Mouse (Mus musculus): ENCODE data around the gene Olfr1336.
"Not testable (repeated sequence)": the region's sequence is repeated elsewhere in the genome, so short reads cannot be mapped to it uniquely, and the experiment has no call there.

Gene Olfr1336

DNA sequence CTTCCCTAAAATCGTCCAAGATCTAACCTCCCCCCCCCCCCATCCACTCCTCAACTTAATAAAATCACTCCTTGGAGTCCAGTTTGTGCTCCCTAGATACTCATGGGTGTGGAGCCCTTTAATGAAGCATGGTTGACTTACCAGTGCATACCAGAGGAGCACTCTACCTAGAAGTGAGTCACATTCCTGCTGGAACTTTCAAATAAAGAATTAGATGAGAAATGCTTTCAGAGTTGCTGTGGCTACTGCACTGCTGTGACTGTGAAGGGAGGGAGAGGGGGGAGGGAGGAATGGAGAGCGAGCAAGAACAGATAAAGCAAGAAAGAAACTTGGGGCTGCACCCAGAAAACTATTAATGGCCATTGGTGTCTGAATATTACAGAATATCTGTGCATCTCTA, 14.8 kb upstream of the Olfr1336 start:
- H3K4me3 ChIP-seq (replicated peaks; ENCODE audit: low read length), result no peak overlapping the region

DNA sequence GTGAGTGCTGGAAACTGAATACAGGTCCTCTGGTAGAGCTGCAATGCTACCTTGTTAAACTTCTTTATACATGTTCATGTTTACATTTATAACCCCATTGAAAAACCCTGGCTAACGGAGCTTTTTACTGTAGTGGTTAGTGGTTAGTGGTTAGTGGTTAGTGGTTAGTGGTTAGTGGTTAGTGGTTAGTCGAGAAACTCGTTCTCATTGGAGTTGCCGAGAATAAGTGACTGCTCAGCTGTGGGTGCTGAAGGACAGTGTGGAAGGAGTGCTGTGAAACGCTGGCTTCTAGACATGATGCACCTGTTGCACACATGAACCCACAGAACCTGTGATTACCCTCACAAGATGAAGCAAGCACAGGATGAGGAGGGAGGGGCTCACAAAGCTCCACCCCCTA, 8.2 kb upstream of the Olfr1336 start:
- TF ChIP-seq NANOG (IDR thresholded peaks at IDR 0.05; ENCODE audit: borderline replicate concordance, low read length) (no peak), CTCF (conservative IDR thresholded peaks at IDR 0.05; ENCODE audit: low read length) (no peak), POU5F1 (IDR thresholded peaks at IDR 0.05; ENCODE audit: borderline replicate concordance, low read length) (no peak)

More for the DNA sequence above, 14.8 kb upstream of the Olfr1336 start:
- H3K27me3 ChIP-seq (ENCODE audit: insufficient read depth, low read length), result peaks cover 16% of the 10 kb centered on the region
- TF ChIP-seq POU5F1 (IDR thresholded peaks at IDR 0.05; ENCODE audit: borderline replicate concordance, low read length) (no peak), CTCF (conservative IDR thresholded peaks at IDR 0.05; ENCODE audit: low read length) (no peak), NANOG (IDR thresholded peaks at IDR 0.05; ENCODE audit: borderline replicate concordance, low read length) (no peak)
- no peaks in the 10 kb centered on the region for H3K36me3 ChIP-seq (ENCODE audit: insufficient read depth, low read length)
- H3K9me3 ChIP-seq (ENCODE audit: low read length), result no peaks in the 10 kb centered on the region
- peaks cover 11% of the 10 kb centered on the region for H3K4me1 ChIP-seq (replicated peaks; ENCODE audit: low read depth, low read length)

DNA sequence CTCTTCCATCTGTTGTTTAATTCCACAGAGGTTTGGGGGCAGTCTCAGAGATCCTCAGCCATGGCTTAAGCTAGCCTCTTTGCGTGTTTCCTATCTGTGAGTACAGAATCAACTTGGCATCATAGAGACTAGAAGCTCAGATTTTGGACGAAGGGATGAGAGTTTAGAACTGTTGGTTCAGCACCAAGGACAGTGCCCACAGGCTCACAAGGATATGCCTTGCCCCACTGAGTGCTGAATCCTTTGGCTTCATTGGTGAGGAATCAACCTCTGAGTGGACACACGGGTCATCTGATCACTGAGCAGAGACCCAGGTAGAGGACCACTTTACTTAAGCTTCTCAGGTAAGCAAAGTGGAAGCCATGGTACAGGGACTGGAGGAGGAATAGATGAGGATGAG, 431 bp downstream of the Olfr1336 start:
- Histone ChIP-seq H3K4me1 (replicated peaks; ENCODE audit: low read depth, low read length) (no peaks in the 10 kb centered on the region), H3K9me3 (ENCODE audit: low read length) (no peaks in the 10 kb centered on the region)
- no peak for TF ChIP-seq POU5F1 (IDR thresholded peaks at IDR 0.05; ENCODE audit: borderline replicate concordance, low read length)
- no peak for TF ChIP-seq CTCF (conservative IDR thresholded peaks at IDR 0.05; ENCODE audit: low read length)
- no peak for TF ChIP-seq NANOG (IDR thresholded peaks at IDR 0.05; ENCODE audit: borderline replicate concordance, low read length)

More for the DNA sequence above, 8.2 kb upstream of the Olfr1336 start:
- Histone ChIP-seq H3K36me3 (ENCODE audit: insufficient read depth, low read length) (no peaks in the 10 kb centered on the region), H3K4me1 (replicated peaks; ENCODE audit: low read depth, low read length) (no peaks in the 10 kb centered on the region), H3K4me3 (replicated peaks; ENCODE audit: low read length) (no peak overlapping the region), H3K9me3 (ENCODE audit: low read length) (no peaks in the 10 kb centered on the region), H3K27me3 (ENCODE audit: insufficient read depth, low read length) (no peaks in the 10 kb centered on the region)

GRCm38 (mm10) chr7:6466951-6467350, 11.0 kb downstream of the Olfr1336 start, which contains the start of gene Olfr1346:
Gene Olfr1346, plus strand, starts transcription at chr7:6467101.
- no peak for TF ChIP-seq NANOG (IDR thresholded peaks at IDR 0.05; ENCODE audit: borderline replicate concordance, low read length)
- no peak for TF ChIP-seq CTCF (conservative IDR thresholded peaks at IDR 0.05; ENCODE audit: low read length)
- no peak for TF ChIP-seq POU5F1 (IDR thresholded peaks at IDR 0.05; ENCODE audit: borderline replicate concordance, low read length)
- H3K9me3 ChIP-seq (ENCODE audit: low read length), result no peaks in the 10 kb centered on the region

More for the DNA sequence above, 431 bp downstream of the Olfr1336 start:
- H3K36me3 ChIP-seq (ENCODE audit: insufficient read depth, low read length), result no peaks in the 10 kb centered on the region
- no peaks in the 10 kb centered on the region for H3K27me3 ChIP-seq (ENCODE audit: insufficient read depth, low read length)
- H3K4me3 ChIP-seq (replicated peaks; ENCODE audit: low read length), result no peak overlapping the region

GRCm38 (mm10) chr7:6477633-6478032, 21.7 kb downstream of the Olfr1336 start:
- not testable (repeated sequence) for H3K27me3 ChIP-seq (ENCODE audit: insufficient read depth, low read length); H3K4me3 ChIP-seq (replicated peaks; ENCODE audit: low read length); H3K4me1 ChIP-seq (replicated peaks; ENCODE audit: low read depth, low read length); H3K9me3 ChIP-seq (ENCODE audit: low read length); H3K36me3 ChIP-seq (ENCODE audit: insufficient read depth, low read length)

More at GRCm38 (mm10) chr7:6466951-6467350, 11.0 kb downstream of the Olfr1336 start, which contains the start of gene Olfr1346:
- Histone ChIP-seq H3K4me1 (replicated peaks; ENCODE audit: low read depth, low read length) (no peaks in the 10 kb centered on the region), H3K27me3 (ENCODE audit: insufficient read depth, low read length) (no peaks in the 10 kb centered on the region), H3K36me3 (ENCODE audit: insufficient read depth, low read length) (no peaks in the 10 kb centered on the region), H3K4me3 (replicated peaks; ENCODE audit: low read length) (no peak within 1 kb of the TSS)

GRCm38 (mm10) chr7:6486841-6487240, 30.9 kb downstream of the Olfr1336 start, which contains the start of gene Olfr5:
Gene Olfr5, minus strand, starts transcription at chr7:6486941.
- TF ChIP-seq NANOG (IDR thresholded peaks at IDR 0.05; ENCODE audit: borderline replicate concordance, low read length) (no peak), CTCF (conservative IDR thresholded peaks at IDR 0.05; ENCODE audit: low read length) (no peak), POU5F1 (IDR thresholded peaks at IDR 0.05; ENCODE audit: borderline replicate concordance, low read length) (no peak)
- no peaks in the 10 kb centered on the region; the same call in 1 of the 2 replicates for H3K27me3 ChIP-seq (ENCODE audit: insufficient read depth, low read length)
- H3K36me3 ChIP-seq (ENCODE audit: insufficient read depth, low read length), result no peaks in the 10 kb centered on the region
- H3K4me1 ChIP-seq (replicated peaks; ENCODE audit: low read depth, low read length), result no peaks in the 10 kb centered on the region
- no peak within 1 kb of the TSS for H3K4me3 ChIP-seq (replicated peaks; ENCODE audit: low read length)
- H3K9me3 ChIP-seq (ENCODE audit: low read length), result no peaks in the 10 kb centered on the region

GRCm38 (mm10) chr7:6499655-6500054, 43.7 kb downstream of the Olfr1336 start, which contains the start of gene Olfr1347:
Gene Olfr1347, minus strand, starts transcription at chr7:6499755.
- TF ChIP-seq NANOG (IDR thresholded peaks at IDR 0.05; ENCODE audit: borderline replicate concordance, low read length) (no peak), CTCF (conservative IDR thresholded peaks at IDR 0.05; ENCODE audit: low read length) (no peak), POU5F1 (IDR thresholded peaks at IDR 0.05; ENCODE audit: borderline replicate concordance, low read length) (no peak)
- H3K36me3 ChIP-seq (ENCODE audit: insufficient read depth, low read length), result no peaks in the 10 kb centered on the region
- no peak within 1 kb of the TSS for H3K4me3 ChIP-seq (replicated peaks; ENCODE audit: low read length)
- no peaks in the 10 kb centered on the region for H3K9me3 ChIP-seq (ENCODE audit: low read length)
- H3K4me1 ChIP-seq (replicated peaks; ENCODE audit: low read depth, low read length), result no peaks in the 10 kb centered on the region
- no peaks in the 10 kb centered on the region for H3K27me3 ChIP-seq (ENCODE audit: insufficient read depth, low read length)

DNA sequence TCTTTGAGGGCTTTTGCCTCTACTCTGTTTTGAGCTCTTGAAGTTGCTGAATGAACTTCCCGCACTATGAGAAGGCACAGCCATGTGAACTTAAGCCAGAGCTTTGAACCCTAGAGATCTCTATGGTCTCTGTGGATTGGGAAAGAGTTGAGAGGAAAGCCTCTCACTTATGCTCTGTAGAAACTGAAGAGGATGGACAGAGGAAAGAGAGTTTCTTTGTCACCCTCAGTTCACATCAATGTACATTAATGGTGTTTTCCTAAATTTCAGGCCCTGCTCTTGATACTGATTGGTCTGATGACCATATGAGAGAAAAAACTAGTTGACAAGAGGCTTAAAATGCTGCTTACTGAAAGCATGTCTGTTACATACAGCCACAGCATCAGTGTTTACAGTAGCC, 52.7 kb downstream of the Olfr1336 start, which contains the start of gene Olfr1348:
Gene Olfr1348, minus strand, starts transcription at position 101 of the 400 bp plus-strand sequence.
- Histone ChIP-seq H3K4me1 (replicated peaks; ENCODE audit: low read depth, low read length) (no peaks in the 10 kb centered on the region), H3K4me3 (replicated peaks; ENCODE audit: low read length) (no peak within 1 kb of the TSS), H3K9me3 (ENCODE audit: low read length) (no peaks in the 10 kb centered on the region), H3K36me3 (ENCODE audit: insufficient read depth, low read length) (no peaks in the 10 kb centered on the region), H3K27me3 (ENCODE audit: insufficient read depth, low read length) (no peaks in the 10 kb centered on the region)
- TF ChIP-seq POU5F1 (IDR thresholded peaks at IDR 0.05; ENCODE audit: borderline replicate concordance, low read length) (no peak), CTCF (conservative IDR thresholded peaks at IDR 0.05; ENCODE audit: low read length) (no peak), NANOG (IDR thresholded peaks at IDR 0.05; ENCODE audit: borderline replicate concordance, low read length) (no peak)

All from E14TG2a.4 (cell line).